Mouse (Mus musculus): Measurements from ENCODE around the gene Gm26558.

Gene Gm26558

DNA sequence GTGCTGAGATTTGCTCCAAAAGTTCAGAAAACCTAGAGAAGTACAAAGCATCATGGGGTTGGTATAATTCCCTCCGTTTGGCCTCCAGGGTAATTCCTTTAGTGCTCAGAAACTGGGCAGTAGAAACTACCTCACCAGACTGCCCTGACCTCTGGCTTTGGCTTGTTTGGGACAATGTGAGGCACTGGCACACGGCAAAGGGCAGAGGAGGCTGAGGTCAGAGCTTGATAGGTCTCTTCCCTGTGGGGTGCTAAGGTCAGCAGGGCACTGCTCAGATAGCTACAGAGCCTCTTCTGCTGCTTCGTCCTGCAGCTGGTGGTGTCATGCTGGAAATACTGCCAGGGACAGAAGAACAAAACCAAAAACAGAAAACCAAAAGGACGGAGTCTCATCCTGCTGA lies 14.2 kb downstream of the Gm26558 start:
- no peak for DNase-seq (ENCODE audit: low spot score)

DNA sequence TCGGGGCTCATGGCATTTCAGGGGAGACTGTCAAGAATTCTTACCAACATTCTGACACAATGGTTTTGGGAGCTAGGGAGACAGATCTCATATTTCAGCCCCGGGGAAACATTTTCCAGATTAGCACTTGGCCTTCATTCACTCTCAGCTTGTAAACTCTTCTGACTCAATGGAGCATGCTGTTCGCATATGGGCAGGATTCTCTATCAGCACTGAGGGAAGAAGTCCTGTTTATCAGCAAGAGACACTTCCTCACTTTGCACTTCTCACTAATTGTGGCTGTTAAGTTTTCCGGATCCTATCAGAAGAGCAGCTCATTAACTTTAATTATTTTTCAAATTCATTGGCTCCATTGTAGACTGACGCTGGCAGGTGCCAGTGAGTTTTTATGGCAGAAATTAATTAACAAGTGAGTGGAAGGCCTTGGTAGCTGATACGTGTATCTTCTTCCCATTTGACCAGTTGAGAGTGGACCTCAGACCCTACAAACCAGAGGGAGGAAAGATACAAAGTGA lies 16.6 kb downstream of the Gm26558 start:
- DNase-seq (ENCODE audit: low spot score) = no peak

DNA sequence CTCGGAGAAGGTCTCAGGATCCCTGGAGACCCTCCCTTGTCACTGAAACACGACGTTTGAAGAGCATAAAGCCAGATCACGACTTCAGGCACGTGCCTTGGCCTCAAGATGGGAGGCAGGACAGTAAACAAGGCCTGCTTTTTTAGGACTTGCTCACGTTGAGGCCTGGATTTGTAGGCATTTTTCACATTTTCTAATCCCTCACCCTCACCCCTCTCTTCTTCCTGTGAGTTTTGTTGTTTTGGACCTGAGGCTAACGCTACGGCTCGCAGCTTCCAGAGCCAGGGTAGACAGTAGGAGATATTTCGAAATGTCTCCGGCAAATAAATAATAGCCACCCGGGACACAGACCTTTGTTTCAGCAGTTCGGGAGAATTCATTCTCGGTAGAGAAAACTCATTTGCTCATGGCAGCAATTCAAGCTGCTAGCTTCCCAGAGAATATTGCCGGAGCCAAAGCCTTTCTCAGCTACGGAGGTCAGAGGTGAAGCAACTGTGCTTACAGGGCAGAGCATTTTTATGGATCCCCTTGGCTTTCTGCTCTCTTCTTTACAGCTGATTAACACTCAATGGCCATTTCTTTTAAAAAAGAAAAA lies 18.8 kb downstream of the Gm26558 start:
- peak; percentile 11 for DNase-seq (ENCODE audit: low spot score)

GRCm38 (mm10) chr2:70640968-70641367 lies 20.9 kb downstream of the Gm26558 start:
- no peak for DNase-seq (ENCODE audit: low spot score)

DNA sequence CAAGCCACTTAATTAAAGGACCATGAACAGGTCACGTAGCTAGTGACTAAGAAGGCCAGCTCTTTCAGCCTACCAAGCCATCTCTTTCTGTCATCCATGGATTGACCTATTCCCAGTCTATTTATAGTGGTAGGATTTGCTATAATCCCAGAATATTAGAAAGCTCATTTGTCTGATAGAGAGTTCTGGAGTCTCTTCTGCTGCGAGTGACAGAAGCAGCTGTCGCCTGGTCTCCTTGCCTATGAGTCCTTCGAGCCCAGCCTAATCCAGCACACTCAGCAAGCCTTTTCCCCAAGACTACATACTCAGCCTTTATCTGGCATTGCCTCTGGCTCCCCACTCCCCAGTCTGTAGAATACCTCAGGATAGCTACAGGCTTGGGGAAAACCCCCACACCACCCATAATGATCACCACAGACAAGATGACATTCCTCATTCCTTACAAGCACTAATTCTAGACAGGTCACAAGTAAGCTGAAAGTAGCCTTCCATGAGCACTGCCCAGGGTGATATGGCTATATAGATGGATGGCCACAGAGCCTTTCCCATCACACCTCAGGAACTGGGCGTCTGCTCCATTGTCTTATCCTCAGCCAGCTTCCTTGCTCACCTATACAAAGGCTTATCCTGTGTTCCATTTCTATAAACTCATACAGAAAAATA lies 27.7 kb downstream of the Gm26558 start:
- DNase-seq (ENCODE audit: low spot score) = no peak

- no peak for DNase-seq (ENCODE audit: low spot score)
These were observed 29.5 kb downstream of the Gm26558 start for GRCm38 (mm10) chr2:70632412-70632811.

GRCm38 (mm10) chr2:70631321-70631720 lies 30.6 kb downstream of the Gm26558 start:
- DNase-seq (ENCODE audit: low spot score) = no peak

DNA sequence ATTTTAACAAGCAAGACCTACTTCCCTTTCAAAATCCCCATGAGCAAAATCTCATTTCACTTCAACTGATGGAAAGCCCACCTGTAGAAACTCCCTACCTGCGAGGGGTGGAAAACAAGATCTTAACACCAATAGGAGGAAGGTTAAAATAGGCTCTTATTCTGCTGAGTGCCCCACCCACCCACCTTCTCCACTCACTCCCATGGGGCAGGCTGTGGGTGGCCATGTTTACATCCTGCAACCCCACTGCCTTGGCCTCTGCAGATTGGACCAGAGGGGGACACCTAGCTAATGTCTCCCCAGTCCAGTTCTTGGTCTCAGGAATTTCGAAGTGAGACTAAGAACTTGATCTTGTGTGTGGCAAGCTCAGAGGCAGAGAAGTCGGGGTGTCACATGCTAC lies 32.0 kb downstream of the Gm26558 start:
- DNase-seq (ENCODE audit: low spot score) = peak; percentile 13

GRCm38 (mm10) chr2:70629339-70629761 lies 32.6 kb downstream of the Gm26558 start:
- DNase-seq (ENCODE audit: low spot score) = peak; percentile 15

GRCm38 (mm10) chr2:70628397-70628796 lies 33.5 kb downstream of the Gm26558 start:
- no peak for DNase-seq (ENCODE audit: low spot score)

- no peak for DNase-seq (ENCODE audit: low spot score)
These were observed 36.1 kb downstream of the Gm26558 start for GRCm38 (mm10) chr2:70625761-70626160.

GRCm38 (mm10) chr2:70622244-70622643 lies 39.7 kb downstream of the Gm26558 start:
- DNase-seq (ENCODE audit: low spot score) = no peak

DNA sequence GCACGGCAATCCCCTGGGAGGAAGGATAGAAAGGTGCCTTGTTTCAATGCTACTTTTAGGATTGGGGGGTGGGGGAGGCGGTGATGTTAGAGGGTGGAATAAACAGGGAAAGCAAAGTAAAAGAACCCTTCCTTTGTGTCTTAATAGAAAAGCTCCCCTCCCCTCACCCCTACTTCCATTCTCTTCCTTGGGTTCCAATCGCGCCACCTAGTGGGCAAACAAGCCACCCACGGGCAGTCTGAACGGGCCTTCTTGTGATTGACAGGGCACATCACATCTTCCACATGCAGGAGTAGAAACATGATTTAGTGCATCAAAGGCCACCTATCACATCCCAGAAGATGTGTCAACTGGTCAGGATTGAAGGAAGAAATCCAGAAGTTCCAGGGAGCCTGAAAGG lies 41.7 kb downstream of the Gm26558 start:
- peak; percentile 14 for DNase-seq (ENCODE audit: low spot score)

GRCm38 (mm10) chr2:70619232-70619835 lies 42.6 kb downstream of the Gm26558 start:
- no peak for DNase-seq (ENCODE audit: low spot score)

DNA sequence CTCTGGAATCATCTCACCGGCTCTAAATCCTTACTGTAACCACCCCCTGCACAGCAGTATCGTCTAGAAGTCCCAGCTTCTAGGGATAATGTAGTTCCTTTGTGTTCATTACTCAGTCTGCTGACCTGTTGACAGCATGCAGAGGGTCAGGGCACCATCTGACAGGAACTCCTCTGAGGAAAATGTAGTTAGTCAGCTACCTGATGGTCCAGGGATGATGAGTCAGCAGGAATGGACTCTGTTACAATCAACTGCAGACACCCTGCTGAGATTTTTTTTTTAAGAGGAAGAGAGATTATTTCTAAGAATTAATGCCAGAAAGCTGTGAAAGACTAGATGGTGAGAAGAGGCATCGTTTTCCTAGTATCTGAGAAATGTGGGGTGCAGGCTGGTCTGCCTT lies 45.3 kb downstream of the Gm26558 start:
- DNase-seq (ENCODE audit: low spot score) = no peak

- no peak for DNase-seq (ENCODE audit: low spot score)
These were observed 45.8 kb downstream of the Gm26558 start for GRCm38 (mm10) chr2:70616076-70616475.

GRCm38 (mm10) chr2:70614745-70615351 lies 47.1 kb downstream of the Gm26558 start:
- DNase-seq (ENCODE audit: low spot score) = peak; percentile 29
